Comparison of ENCODE assay signal across 9 mouse cellular contexts in genomic region chr7:104353600-104353967, GRCm38 (mm10). TPM values are rescaled to one million over a fixed set of nuclear protein-coding genes. Genes with fewer than 3 reads are reported as not detected.
DNase-seq lines count a peak whose midpoint lies in the region; ATAC-seq and TF ChIP-seq lines count a peak whose summit lies in the region.
"Had no signal": no experiment of that assay in that cellular context is flagged by ENCODE, and none has a peak within 500 bp of the region (broad histone marks: within the 10 kb centered on the region; RNA-seq: fewer than 3 reads in every experiment).

No protein-coding gene starts in this region.

- ATAC-seq in heart, embryonic 13.5 days (ENCODE audit: extremely low read depth, insufficient number of reproducible peaks, low FRiP score, low TSS enrichment), result no peak; the same call in 1 of the 2 replicates
- peak; percentile 12; the same call in 1 of the 2 replicates for ATAC-seq in neural tube, embryonic 11.5 days (ENCODE audit: insufficient read depth, low FRiP score, low TSS enrichment)
- peak; percentile 40 for ATAC-seq in liver, embryonic 11.5 days (replicated peaks; ENCODE audit: low FRiP score)
- peak; percentile 56; the same call in 1 of the 2 replicates for ATAC-seq in stomach, postnatal 0 days (ENCODE audit: low FRiP score, low TSS enrichment)

- H3K9me3 ChIP-seq in heart, embryonic 13.5 days, result no peaks in the 10 kb centered on the region
- H3K9me3 ChIP-seq in neural tube, embryonic 11.5 days (ENCODE audit: control insufficient read depth, low read length), result no peaks in the 10 kb centered on the region
- no peaks in the 10 kb centered on the region for H3K9me3 ChIP-seq in liver, embryonic 11.5 days (ENCODE audit: control insufficient read depth, low read length)
- H3K9me3 ChIP-seq in stomach, postnatal 0 days (ENCODE audit: control insufficient read depth, low read length), result no peaks in the 10 kb centered on the region

- H3K9ac ChIP-seq in heart, embryonic 13.5 days, result peak overlapping the region; percentile 75; the same call in 1 of the 2 replicates
- no peak overlapping the region for H3K9ac ChIP-seq in neural tube, embryonic 11.5 days (ENCODE audit: low read length)
- H3K9ac ChIP-seq in liver, embryonic 11.5 days (ENCODE audit: low read depth, low read length), result no peak overlapping the region
- no peak overlapping the region for H3K9ac ChIP-seq in stomach, postnatal 0 days (ENCODE audit: low read length)

- H3K27ac ChIP-seq in heart, embryonic 13.5 days (replicated peaks), result peak overlapping the region; percentile 81
- H3K27ac ChIP-seq in neural tube, embryonic 11.5 days (ENCODE audit: low read depth, low read length), result no peak overlapping the region
- no peak overlapping the region for H3K27ac ChIP-seq in liver, embryonic 11.5 days (ENCODE audit: low read depth, low read length)
- H3K27ac ChIP-seq in stomach, postnatal 0 days (replicated peaks), result no peak overlapping the region

- H3K36me3 ChIP-seq in heart, embryonic 13.5 days, result no peaks in the 10 kb centered on the region
- H3K36me3 ChIP-seq in neural tube, embryonic 11.5 days (ENCODE audit: control insufficient read depth, insufficient read depth, low read length), result no peaks in the 10 kb centered on the region
- no peaks in the 10 kb centered on the region for H3K36me3 ChIP-seq in liver, embryonic 11.5 days (ENCODE audit: control insufficient read depth, insufficient read depth, low read length)
- no peaks in the 10 kb centered on the region for H3K36me3 ChIP-seq in stomach, postnatal 0 days (ENCODE audit: control insufficient read depth, insufficient read depth, low read length)

- TF ChIP-seq EP300 in stomach, postnatal 0 days (optimal IDR thresholded peaks at IDR 0.05), result no peak

- WGBS in heart, embryonic 13.5 days, result 63% methylated on average over 2 of the region's 2 CpGs
- 75% methylated on average over 2 of the region's 2 CpGs for WGBS in neural tube, embryonic 11.5 days
- 69% methylated on average over 2 of the region's 2 CpGs for WGBS in liver, embryonic 11.5 days
- WGBS in stomach, postnatal 0 days, result 68% methylated on average over 2 of the region's 2 CpGs

- H3K27me3 ChIP-seq in heart, embryonic 13.5 days (replicated peaks), result no peaks in the 10 kb centered on the region
- no peaks in the 10 kb centered on the region for H3K27me3 ChIP-seq in neural tube, embryonic 11.5 days (ENCODE audit: control insufficient read depth, insufficient read depth, low read length)
- H3K27me3 ChIP-seq in liver, embryonic 11.5 days (replicated peaks; ENCODE audit: control insufficient read depth, insufficient read depth, low read length), result no peaks in the 10 kb centered on the region
- no peaks in the 10 kb centered on the region for H3K27me3 ChIP-seq in stomach, postnatal 0 days (ENCODE audit: control insufficient read depth, insufficient read depth, low read length)

- H3K4me1 ChIP-seq in heart, embryonic 13.5 days, result peaks cover 10% of the 10 kb centered on the region
- no peaks in the 10 kb centered on the region for H3K4me1 ChIP-seq in neural tube, embryonic 11.5 days (ENCODE audit: control insufficient read depth, insufficient read depth, low read length)
- H3K4me1 ChIP-seq in liver, embryonic 11.5 days (replicated peaks; ENCODE audit: control insufficient read depth, insufficient read depth, low read length), result no peaks in the 10 kb centered on the region
- no peaks in the 10 kb centered on the region for H3K4me1 ChIP-seq in stomach, postnatal 0 days (replicated peaks; ENCODE audit: control insufficient read depth, insufficient read depth)

- H3K4me3 ChIP-seq in heart, embryonic 13.5 days, result peak overlapping the region; percentile 62
- no peak overlapping the region for H3K4me3 ChIP-seq in neural tube, embryonic 11.5 days (ENCODE audit: low read depth, low read length)
- peak overlapping the region; percentile 55 for H3K4me3 ChIP-seq in liver, embryonic 11.5 days (ENCODE audit: low read depth, low read length)
- no peak overlapping the region for H3K4me3 ChIP-seq in stomach, postnatal 0 days (ENCODE audit: low read depth, low read length)

- no peak for DNase-seq in heart, adult 9 months (ENCODE audit: low spot score in 2 of 2)
- no peak for DNase-seq in neural tube, embryonic 11.5 days (ENCODE audit: low spot score)
- no peak for DNase-seq in neural tube, embryonic 10.5 days (ENCODE audit: extremely low spot score, low spot score)
- no peak for DNase-seq in liver, embryonic 11.5 days (ENCODE audit: low spot score)
- no peak for DNase-seq in stomach, postnatal 0 days (ENCODE audit: low spot score)
- DNase-seq in embryo, embryonic 11 days, result no peak
- no peak for DNase-seq in gastrocnemius, postnatal 10 days

- H3K4me2 ChIP-seq in heart, embryonic 13.5 days, result peak overlapping the region; percentile 67
- no peak overlapping the region; the same call in 1 of the 2 replicates for H3K4me2 ChIP-seq in neural tube, embryonic 11.5 days (ENCODE audit: low read depth)
- H3K4me2 ChIP-seq in liver, embryonic 11.5 days, result peak overlapping the region; percentile 33
- H3K4me2 ChIP-seq in stomach, postnatal 0 days (replicated peaks; ENCODE audit: low read depth), result no peak overlapping the region; the same call in 1 of the 2 replicates

- TF ChIP-seq CTCF in stomach, postnatal 0 days (IDR thresholded peaks at IDR 0.05; ENCODE audit: low read depth), result no peak

RNA-seq across cellular contexts. Expression of gene Trim12c, which starts 0.4 kb away (rescaled TPM):
- 2.3 and 2.6 TPM in 2 replicates for polyA plus RNA-seq in heart, embryonic 13.5 days (2015; fragmentation: Nextera tagmentation; extraction: Ambion mirVana)
- 0.45 and 0.62 TPM in 2 replicates for polyA plus RNA-seq in neural tube, embryonic 11.5 days (2014; fragmentation: Nextera tagmentation; extraction: Ambion mirVana)
- 1.2 TPM in 2 replicates for polyA plus RNA-seq in liver, embryonic 11.5 days (2014; fragmentation: Nextera tagmentation; extraction: Ambion mirVana)
- 1.1 and 1.2 TPM in 2 replicates for polyA plus RNA-seq in stomach, postnatal 0 days (2015; fragmentation: Nextera tagmentation; extraction: Ambion mirVana)
- 1 to 10 TPM; 2.1 to 2.6 TPM for total RNA-seq in gastrocnemius, postnatal 10 days (2021)

RNA-seq across cellular contexts. Expression of gene Trim30b, which starts 16.1 kb away (rescaled TPM):
- 0.20 and 0.22 TPM in 2 replicates for polyA plus RNA-seq in heart, embryonic 13.5 days (2015; fragmentation: Nextera tagmentation; extraction: Ambion mirVana)
- not detected in 2 replicates for polyA plus RNA-seq in neural tube, embryonic 11.5 days (2014; fragmentation: Nextera tagmentation; extraction: Ambion mirVana)
- polyA plus RNA-seq in liver, embryonic 11.5 days (2014; fragmentation: Nextera tagmentation; extraction: Ambion mirVana), result 0.06 and 0.08 TPM in 2 replicates
- 0.12 TPM in 2 replicates for polyA plus RNA-seq in stomach, postnatal 0 days (2015; fragmentation: Nextera tagmentation; extraction: Ambion mirVana)
- not detected for total RNA-seq in gastrocnemius, postnatal 10 days (2021)

RNA-seq across cellular contexts. Expression of gene Trim34b, which starts 24.3 kb away (rescaled TPM):
- 0.13 TPM in 1 of 2 replicates, not detected in the other for polyA plus RNA-seq in heart, embryonic 13.5 days (2015; fragmentation: Nextera tagmentation; extraction: Ambion mirVana)
- not detected in 2 replicates for polyA plus RNA-seq in neural tube, embryonic 11.5 days (2014; fragmentation: Nextera tagmentation; extraction: Ambion mirVana)
- polyA plus RNA-seq in liver, embryonic 11.5 days (2014; fragmentation: Nextera tagmentation; extraction: Ambion mirVana), result 0.15 TPM in 1 of 2 replicates, not detected in the other
- polyA plus RNA-seq in stomach, postnatal 0 days (2015; fragmentation: Nextera tagmentation; extraction: Ambion mirVana), result not detected in 2 replicates
- total RNA-seq in gastrocnemius, postnatal 10 days (2021), result under 1 TPM in 1 of 2 experiments, not detected in 1; 0.23 TPM

RNA-seq across cellular contexts. Expression of gene Trim12a, which starts 38.3 kb away (rescaled TPM):
- polyA plus RNA-seq in heart, embryonic 13.5 days (2015; fragmentation: Nextera tagmentation; extraction: Ambion mirVana), result 7.6 and 8.8 TPM in 2 replicates
- 2.2 TPM in 2 replicates for polyA plus RNA-seq in neural tube, embryonic 11.5 days (2014; fragmentation: Nextera tagmentation; extraction: Ambion mirVana)
- polyA plus RNA-seq in liver, embryonic 11.5 days (2014; fragmentation: Nextera tagmentation; extraction: Ambion mirVana), result 3.8 and 5.7 TPM in 2 replicates
- 5.8 and 6.8 TPM in 2 replicates for polyA plus RNA-seq in stomach, postnatal 0 days (2015; fragmentation: Nextera tagmentation; extraction: Ambion mirVana)
- 1 to 10 TPM; 3.9 to 4.8 TPM for total RNA-seq in gastrocnemius, postnatal 10 days (2021)

RNA-seq across cellular contexts. Expression of gene Trim30c, which starts 47.1 kb away (rescaled TPM):
- 0.11 and 0.16 TPM in 2 replicates for polyA plus RNA-seq in heart, embryonic 13.5 days (2015; fragmentation: Nextera tagmentation; extraction: Ambion mirVana)
- not detected in 2 replicates for polyA plus RNA-seq in neural tube, embryonic 11.5 days (2014; fragmentation: Nextera tagmentation; extraction: Ambion mirVana)
- polyA plus RNA-seq in liver, embryonic 11.5 days (2014; fragmentation: Nextera tagmentation; extraction: Ambion mirVana), result 0.27 and 0.32 TPM in 2 replicates
- polyA plus RNA-seq in stomach, postnatal 0 days (2015; fragmentation: Nextera tagmentation; extraction: Ambion mirVana), result 0.08 and 0.11 TPM in 2 replicates
- not detected for total RNA-seq in gastrocnemius, postnatal 10 days (2021)
- total RNA-seq: left cerebral cortex, adult 8-10 months had no signal

Comparison
In these comparisons a context has a peak if more than half of its experiments do, and no peak if none do; other contexts are left out.
1. H3K4me2 ChIP-seq: peak in heart, embryonic 13.5 days (single experiment) and liver, embryonic 11.5 days (single experiment); none in neural tube, embryonic 11.5 days (single experiment) and stomach, postnatal 0 days (single experiment).
2. H3K4me3 ChIP-seq: peak in heart, embryonic 13.5 days (single experiment) and liver, embryonic 11.5 days (single experiment); none in neural tube, embryonic 11.5 days (single experiment) and stomach, postnatal 0 days (single experiment).